In the genomic region with DNA sequence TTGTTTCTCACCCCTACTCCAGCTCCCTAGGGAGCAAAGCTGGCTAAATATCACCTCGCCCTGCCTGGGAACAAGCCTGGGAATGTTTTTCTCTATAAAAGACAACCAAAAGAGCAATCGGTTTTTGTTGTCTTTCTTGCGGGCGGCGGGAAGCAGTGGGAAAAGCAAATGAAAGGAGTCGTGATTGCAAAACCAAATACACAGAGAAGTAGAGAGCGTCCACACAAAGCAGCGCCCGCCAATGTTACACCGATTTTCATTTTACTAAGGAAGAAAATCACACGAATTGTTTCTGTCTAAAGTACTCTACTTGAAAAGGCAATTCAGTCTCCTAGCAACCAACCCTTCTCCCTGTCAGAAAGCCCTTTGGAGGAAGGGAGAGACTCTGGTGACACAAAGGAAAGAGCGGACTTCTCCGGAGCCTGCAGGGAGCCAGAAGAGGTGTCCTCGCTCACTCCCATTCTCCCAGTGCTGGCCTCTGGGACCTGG, we compare ENCODE assay signal across 9 mouse cellular contexts. TPM values are rescaled to one million over a fixed set of nuclear protein-coding genes. Genes with fewer than 3 reads are reported as not detected.
A peak's percentile ranks its signal among the peaks of the same experiment; 100 is the strongest.
DNase-seq lines count a peak whose midpoint lies in the region; ATAC-seq lines count a peak whose summit lies in the region.
"Had no signal": no experiment of that assay in that cellular context is flagged by ENCODE, and none has a peak within 500 bp of the region (broad histone marks: within the 10 kb centered on the region; RNA-seq: fewer than 3 reads in every experiment).

No protein-coding gene starts in this region.

- whole genome bisulfite sequencing in heart, embryonic 11.5 days (ENCODE audit: insufficient replicate concordance), result 20% methylated on average over 14 of the region's 14 CpGs
- WGBS in hindbrain, embryonic 15.5 days, result 2% methylated on average over 14 of the region's 14 CpGs
- under 1% methylated on average over 14 of the region's 14 CpGs for WGBS in midbrain, embryonic 13.5 days

- H3K36me3 ChIP-seq in heart, embryonic 11.5 days (ENCODE audit: control insufficient read depth, insufficient read depth, low read length), result no peaks in the 10 kb centered on the region
- H3K36me3 ChIP-seq in hindbrain, embryonic 15.5 days, result no peaks in the 10 kb centered on the region
- H3K36me3 ChIP-seq in midbrain, embryonic 13.5 days, result no peaks in the 10 kb centered on the region

- H3K9ac ChIP-seq in heart, embryonic 11.5 days (ENCODE audit: low read depth, low read length), result peak overlapping the region; percentile 52; the same call in 1 of the 2 replicates
- H3K9ac ChIP-seq in hindbrain, embryonic 15.5 days, result peak overlapping the region; percentile 32
- peak overlapping the region; percentile 61 for H3K9ac ChIP-seq in midbrain, embryonic 13.5 days (replicated peaks)

- no peak overlapping the region for H3K27ac ChIP-seq in heart, embryonic 11.5 days (ENCODE audit: low read depth, low read length)
- H3K27ac ChIP-seq in brown adipose tissue, adult 24 weeks (replicated peaks; ENCODE audit: low read depth, low read length), result no peak overlapping the region
- peak overlapping the region; percentile 75 for H3K27ac ChIP-seq in hindbrain, embryonic 15.5 days (replicated peaks)
- peak overlapping the region; percentile 78 for H3K27ac ChIP-seq in midbrain, embryonic 13.5 days

- no peaks in the 10 kb centered on the region for H3K9me3 ChIP-seq in heart, embryonic 11.5 days (replicated peaks; ENCODE audit: control insufficient read depth, low read length)
- H3K9me3 ChIP-seq in hindbrain, embryonic 15.5 days, result no peaks in the 10 kb centered on the region
- no peaks in the 10 kb centered on the region for H3K9me3 ChIP-seq in midbrain, embryonic 13.5 days

- intact Hi-C loops in heart, postnatal 25 days (cut with DNase I), result no loop called here

- no peak for ATAC-seq in heart, embryonic 11.5 days (replicated peaks; ENCODE audit: insufficient number of reproducible peaks, low FRiP score, low TSS enrichment)
- peak; percentile 85 for ATAC-seq in hindbrain, embryonic 15.5 days (ENCODE audit: low FRiP score, low read depth)
- peak; percentile 89 for ATAC-seq in midbrain, embryonic 13.5 days

- H3K4me1 ChIP-seq in heart, embryonic 11.5 days (ENCODE audit: control insufficient read depth, insufficient read depth, low read length), result 0 out of 2 replicates have a peak, but pooled peaks cover 2% of the 10 kb centered on the region
- H3K4me1 ChIP-seq in brown adipose tissue, adult 24 weeks (ENCODE audit: control insufficient read depth, insufficient read depth, insufficient read length, low read length), result 0 out of 2 replicates have a peak, but pooled peaks cover 3% of the 10 kb centered on the region
- H3K4me1 ChIP-seq in hindbrain, embryonic 15.5 days (replicated peaks), result peaks cover 28% of the 10 kb centered on the region
- H3K4me1 ChIP-seq in midbrain, embryonic 13.5 days (replicated peaks), result peaks cover 32% of the 10 kb centered on the region

- no peak for DNase-seq in heart, postnatal 25 days (ENCODE audit: low spot score)
- no peak for DNase-seq in kidney, postnatal 4 days
- no peak for DNase-seq in layer of hippocampus, postnatal 25 days (ENCODE audit: extremely low spot score in 1 of 2, low spot score in 1 of 2)
- no peak for DNase-seq in cerebellum, postnatal 36 days

- peak overlapping the region; percentile 53 for H3K4me2 ChIP-seq in heart, embryonic 11.5 days
- H3K4me2 ChIP-seq in hindbrain, embryonic 15.5 days, result peak overlapping the region; percentile 56
- H3K4me2 ChIP-seq in midbrain, embryonic 13.5 days (replicated peaks), result peak overlapping the region; percentile 54

- peak overlapping the region; percentile 23 for H3K4me3 ChIP-seq in heart, embryonic 11.5 days (ENCODE audit: low read depth, low read length)
- H3K4me3 ChIP-seq in brown adipose tissue, adult 24 weeks (ENCODE audit: insufficient read depth, low read depth, low read length), result peak overlapping the region; percentile 35
- peak overlapping the region; percentile 31 for H3K4me3 ChIP-seq in hindbrain, embryonic 15.5 days
- H3K4me3 ChIP-seq in midbrain, embryonic 13.5 days (replicated peaks), result peak overlapping the region; percentile 34
- H3K4me3 ChIP-seq: erythroblast, embryonic 14.5 days had no signal

- H3K27me3 ChIP-seq in heart, embryonic 11.5 days (ENCODE audit: control insufficient read depth, insufficient read depth, low read length), result no peaks in the 10 kb centered on the region
- no peaks in the 10 kb centered on the region for H3K27me3 ChIP-seq in hindbrain, embryonic 15.5 days
- no peaks in the 10 kb centered on the region; the same call in 1 of the 2 replicates for H3K27me3 ChIP-seq in midbrain, embryonic 13.5 days

RNA-seq across cellular contexts. Expression of a gene that starts 29.2 kb away (rescaled TPM):
- polyA plus RNA-seq in heart, embryonic 11.5 days (2014; fragmentation: Nextera tagmentation; extraction: Ambion mirVana), result 0.14 and 0.16 TPM in 2 replicates
- total RNA-seq in heart, postnatal 25 days (2021), result under 1 TPM; 0.64 to 0.70 TPM
- polyA plus RNA-seq in brown adipose tissue, adult 24 weeks (2012; ENCODE audit: insufficient read depth, insufficient read length, missing spikeins), result 0.12 TPM in 1 of 2 replicates, not detected in the other
- polyA plus RNA-seq in hindbrain, embryonic 15.5 days (2015; fragmentation: Nextera tagmentation; extraction: Ambion mirVana), result 0.97 and 1.1 TPM in 2 replicates
- 0.38 and 0.49 TPM in 2 replicates for polyA plus RNA-seq in midbrain, embryonic 13.5 days (2015; fragmentation: Nextera tagmentation; extraction: Ambion mirVana)
- total RNA-seq in layer of hippocampus, postnatal 25 days (2021), result 1 to 10 TPM; 3.6 to 3.7 TPM

RNA-seq across cellular contexts. Expression of a gene that starts 43.3 kb away (rescaled TPM):
- 64.1 and 73.2 TPM in 2 replicates for polyA plus RNA-seq in heart, embryonic 11.5 days (2014; fragmentation: Nextera tagmentation; extraction: Ambion mirVana)
- total RNA-seq in heart, postnatal 25 days (2021), result 10 to 100 TPM; 25.5 to 27.9 TPM
- 20.1 and 21.7 TPM in 2 replicates for polyA plus RNA-seq in brown adipose tissue, adult 24 weeks (2012; ENCODE audit: insufficient read depth, insufficient read length, missing spikeins)
- polyA plus RNA-seq in hindbrain, embryonic 15.5 days (2015; fragmentation: Nextera tagmentation; extraction: Ambion mirVana), result 92.6 and 99.3 TPM in 2 replicates
- 115 and 119 TPM in 2 replicates for polyA plus RNA-seq in midbrain, embryonic 13.5 days (2015; fragmentation: Nextera tagmentation; extraction: Ambion mirVana)
- total RNA-seq in layer of hippocampus, postnatal 25 days (2021), result 10 to 100 TPM; 45.0 to 51.1 TPM

RNA-seq across cellular contexts. Expression of a gene that starts 48.9 kb away (rescaled TPM):
- 0.59 and 3.4 TPM in 2 replicates for polyA plus RNA-seq in heart, embryonic 11.5 days (2014; fragmentation: Nextera tagmentation; extraction: Ambion mirVana)
- not detected for total RNA-seq in heart, postnatal 25 days (2021)
- 1.1 TPM in 1 of 2 replicates, not detected in the other for polyA plus RNA-seq in brown adipose tissue, adult 24 weeks (2012; ENCODE audit: insufficient read depth, insufficient read length, missing spikeins)
- polyA plus RNA-seq in hindbrain, embryonic 15.5 days (2015; fragmentation: Nextera tagmentation; extraction: Ambion mirVana), result 0.19 TPM in 1 of 2 replicates, not detected in the other
- polyA plus RNA-seq in midbrain, embryonic 13.5 days (2015; fragmentation: Nextera tagmentation; extraction: Ambion mirVana), result 0.11 TPM in 1 of 2 replicates, not detected in the other
- total RNA-seq in layer of hippocampus, postnatal 25 days (2021), result not detected

Comparison
In these comparisons a context has a peak if more than half of its experiments do, and no peak if none do; other contexts are left out.
1. H3K27ac ChIP-seq: peak in hindbrain, embryonic 15.5 days (single experiment) and midbrain, embryonic 13.5 days (single experiment); none in heart, embryonic 11.5 days (single experiment) and brown adipose tissue, adult 24 weeks (single experiment).
2. Peak in every context shown above with its lines, with median percentiles within 50 percentile points of each other: H3K4me2 ChIP-seq, H3K4me3 ChIP-seq and H3K9ac ChIP-seq.